Mouse (Mus musculus) gastrocnemius, adult 8-10 months (tissue): Measurements from ENCODE around the gene Mfsd7a. TPM values are rescaled to one million over a fixed set of nuclear protein-coding genes. Genes with fewer than 3 reads are reported as not detected.
"Not testable (repeated sequence)": the region's sequence is repeated elsewhere in the genome, so short reads cannot be mapped to it uniquely, and the experiment has no call there.

Source experiments
- DNase-seq, 2 experiments: peaks; one replicate each; pipeline ENCODE4 v3.0.0; 2022; ENCODE audit warnings: low spot score in 2 of 2
- total RNA-seq, 4 experiments: library from RNA; stranded (reverse); gene quantifications; 2 replicates each; pipeline ENCODE4 v1.2.4; 2022

Mfsd7a gene
- 1 to 10 TPM; 1.6 to 2.3 (median 1.8) TPM for total RNA-seq

GRCm38 (mm10) chr5:108448785-108449668 lies at the start of gene Mfsd7a:
TSS of gene Mfsd7a (minus strand) at chr5:108448891.
- peak; percentile 64 to 70 for DNase-seq

- not testable (repeated sequence) for DNase-seq
Measured at GRCm38 (mm10) chr5:108486148-108486547, 37.5 kb upstream of the Mfsd7a start.

GRCm38 (mm10) chr5:108485239-108485638 lies 36.5 kb upstream of the Mfsd7a start:
- DNase-seq = no peak

- no peak for DNase-seq
Measured at GRCm38 (mm10) chr5:108483006-108483405, 34.3 kb upstream of the Mfsd7a start.

- DNase-seq = no peak
Measured at GRCm38 (mm10) chr5:108475977-108476376, 27.3 kb upstream of the Mfsd7a start.

- DNase-seq = no peak
Measured at GRCm38 (mm10) chr5:108473737-108474136, 25.0 kb upstream of the Mfsd7a start.

GRCm38 (mm10) chr5:108469617-108470016 lies 20.9 kb upstream of the Mfsd7a start:
- DNase-seq = no peak

GRCm38 (mm10) chr5:108466647-108467046 lies 18.0 kb upstream of the Mfsd7a start:
- DNase-seq = no peak

- DNase-seq = no peak
Measured at GRCm38 (mm10) chr5:108465131-108465891, 16.6 kb upstream of the Mfsd7a start.

GRCm38 (mm10) chr5:108462446-108462845 lies 13.8 kb upstream of the Mfsd7a start:
- DNase-seq = no peak

GRCm38 (mm10) chr5:108461082-108462065 lies 12.7 kb upstream of the Mfsd7a start, which contains the start of gene Pcgf3:
TSS of gene Pcgf3 (plus strand) at chr5:108461232.
- peak; percentile 94 to 96 for DNase-seq

- no peak for DNase-seq
Measured at GRCm38 (mm10) chr5:108460461-108460860, 11.8 kb upstream of the Mfsd7a start.

- DNase-seq = no peak
Measured at GRCm38 (mm10) chr5:108458706-108459105, 10.0 kb upstream of the Mfsd7a start.

- no peak for DNase-seq
Measured at GRCm38 (mm10) chr5:108454094-108454493, 5.4 kb upstream of the Mfsd7a start.

GRCm38 (mm10) chr5:108452422-108452821 lies 3.7 kb upstream of the Mfsd7a start:
- DNase-seq = no peak

- DNase-seq = no peak
Measured at GRCm38 (mm10) chr5:108451611-108452010, 2.9 kb upstream of the Mfsd7a start.

- DNase-seq = no peak
Measured at GRCm38 (mm10) chr5:108450837-108451540, 2.3 kb upstream of the Mfsd7a start.

GRCm38 (mm10) chr5:108447857-108448256 lies 834 bp downstream of the Mfsd7a start:
- no peak for DNase-seq

- DNase-seq = no peak
Measured at GRCm38 (mm10) chr5:108446973-108447372, 1.7 kb downstream of the Mfsd7a start.

GRCm38 (mm10) chr5:108436101-108436500 lies 12.6 kb downstream of the Mfsd7a start:
- peak; percentile 28 to 55 for DNase-seq
